In genomic region chr1:131902679-131903078, GRCm38 (mm10) we compare ENCODE assay signal across 34 mouse cellular contexts.
"Had no signal": no experiment of that assay in that cellular context is flagged by ENCODE, and none has a peak within 500 bp of the region (broad histone marks: within the 10 kb centered on the region; RNA-seq: fewer than 3 reads in every experiment).

No protein-coding gene starts in this region.

- H3K4me2 ChIP-seq: heart, embryonic 11.5 days; heart, embryonic 12.5 days; heart, embryonic 13.5 days; heart, embryonic 15.5 days; hindbrain, embryonic 12.5 days; hindbrain, embryonic 13.5 days; hindbrain, embryonic 15.5 days; intestine, embryonic 15.5 days; kidney, embryonic 15.5 days had no signal

- H3K9ac ChIP-seq: heart, embryonic 12.5 days; heart, embryonic 13.5 days; heart, embryonic 15.5 days; hindbrain, embryonic 12.5 days; hindbrain, embryonic 13.5 days; hindbrain, embryonic 15.5 days; intestine, embryonic 15.5 days; kidney, embryonic 15.5 days had no signal

- H3K4me3 ChIP-seq: heart, embryonic 10.5 days; heart, embryonic 12.5 days; heart, embryonic 13.5 days; heart, embryonic 15.5 days; hindbrain, embryonic 10.5 days; hindbrain, embryonic 12.5 days; hindbrain, embryonic 13.5 days; hindbrain, embryonic 15.5 days; intestine, embryonic 15.5 days; kidney, embryonic 15.5 days; layer of hippocampus, adult 2 months; left cerebral cortex, adult 2 months had no signal

- H3K36me3 ChIP-seq: heart, embryonic 10.5 days; heart, embryonic 12.5 days; heart, embryonic 13.5 days; heart, embryonic 15.5 days; hindbrain, embryonic 10.5 days; hindbrain, embryonic 12.5 days; hindbrain, embryonic 13.5 days; hindbrain, embryonic 15.5 days; intestine, embryonic 15.5 days; kidney, embryonic 15.5 days had no signal

- H3K9me3 ChIP-seq: heart, embryonic 10.5 days; heart, embryonic 12.5 days; heart, embryonic 13.5 days; heart, embryonic 15.5 days; hindbrain, embryonic 10.5 days; hindbrain, embryonic 12.5 days; hindbrain, embryonic 13.5 days; hindbrain, embryonic 15.5 days; intestine, embryonic 15.5 days; kidney, embryonic 15.5 days had no signal

- H3K4me1 ChIP-seq: heart, embryonic 10.5 days; heart, embryonic 12.5 days; heart, embryonic 13.5 days; heart, embryonic 15.5 days; hindbrain, embryonic 10.5 days; hindbrain, embryonic 12.5 days; hindbrain, embryonic 13.5 days; hindbrain, embryonic 15.5 days; intestine, embryonic 15.5 days; kidney, embryonic 15.5 days had no signal

- ATAC-seq: hindbrain, embryonic 16.5 days; hindbrain, postnatal 0 days; inflammation-experienced regulatory T-cells, adult 6 months; intestine, embryonic 15.5 days; intestine, embryonic 16.5 days; intestine, postnatal 0 days had no signal

- H3K27ac ChIP-seq: heart, embryonic 10.5 days; heart, embryonic 13.5 days; heart, embryonic 15.5 days; hindbrain, embryonic 10.5 days; hindbrain, embryonic 12.5 days; hindbrain, embryonic 13.5 days; hindbrain, embryonic 15.5 days; hindbrain, postnatal 0 days; intestine, embryonic 15.5 days; kidney, embryonic 15.5 days; kidney, postnatal 0 days; layer of hippocampus, adult 2 months; left cerebral cortex, adult 2 months had no signal

- H3K27me3 ChIP-seq: intestine, embryonic 15.5 days had no signal

- DNase-seq: heart, postnatal 10 days; heart, postnatal 14 days; heart, postnatal 36 days; heart, postnatal 4 days; kidney, adult 11 months; kidney, adult 18-20 months; kidney, adult 2 months; kidney, adult 8-10 months; kidney, adult 9 months; kidney, postnatal 10 days; kidney, postnatal 14 days; kidney, postnatal 25 days; kidney, postnatal 36 days; kidney, postnatal 4 days; layer of hippocampus, postnatal 36 days had no signal
